Mouse (Mus musculus) c-Kit-positive CD71-positive TER-119-negative erythroid progenitor cells, embryonic 14.5 days (primary cell): ENCODE results near the gene Crhr2.
A peak's percentile ranks its signal among the peaks of the same experiment; 100 is the strongest.

Experiments
- DNase-seq: peaks from one replicate; pipeline ENCODE4 v3.0.0-alpha.2; 2013; ENCODE audit warnings: low read depth

Crhr2 gene

GRCm38 (mm10) chr6:55117325-55118109 is 15.3 kb downstream of the Crhr2 start:
- DNase-seq, result no peak

GRCm38 (mm10) chr6:55108358-55108757 is 24.5 kb downstream of the Crhr2 start:
- peak; percentile 39 for DNase-seq

GRCm38 (mm10) chr6:55098603-55099002 is 34.2 kb downstream of the Crhr2 start:
- DNase-seq, result no peak

GRCm38 (mm10) chr6:55098030-55098429 is 34.8 kb downstream of the Crhr2 start:
- DNase-seq, result no peak

- DNase-seq, result no peak
Observed at GRCm38 (mm10) chr6:55093431-55094146, 39.2 kb downstream of the Crhr2 start.

GRCm38 (mm10) chr6:55091396-55091795 is 41.4 kb downstream of the Crhr2 start:
- DNase-seq, result no peak

GRCm38 (mm10) chr6:55090639-55091038 is 42.2 kb downstream of the Crhr2 start:
- DNase-seq, result no peak

- DNase-seq, result no peak
Observed at GRCm38 (mm10) chr6:55087355-55087754, 45.5 kb downstream of the Crhr2 start.

GRCm38 (mm10) chr6:55082261-55083051 is 50.4 kb downstream of the Crhr2 start:
- DNase-seq, result no peak

GRCm38 (mm10) chr6:55081379-55081778 is 51.4 kb downstream of the Crhr2 start:
- no peak for DNase-seq

GRCm38 (mm10) chr6:55076561-55077255 is 56.1 kb downstream of the Crhr2 start:
- no peak for DNase-seq

- no peak for DNase-seq
Observed at GRCm38 (mm10) chr6:55065903-55066302, 66.9 kb downstream of the Crhr2 start.

GRCm38 (mm10) chr6:55064477-55064827 is 68.4 kb downstream of the Crhr2 start:
- no peak for DNase-seq

- no peak for DNase-seq
Observed at GRCm38 (mm10) chr6:55063793-55064476, 68.9 kb downstream of the Crhr2 start.

- no peak for DNase-seq
Observed at GRCm38 (mm10) chr6:55062200-55062599, 70.6 kb downstream of the Crhr2 start.

- DNase-seq, result no peak
Observed at GRCm38 (mm10) chr6:55061328-55061727, 71.5 kb downstream of the Crhr2 start.

- DNase-seq, result no peak
Observed at GRCm38 (mm10) chr6:55060241-55060825, 72.5 kb downstream of the Crhr2 start.

GRCm38 (mm10) chr6:55057427-55057826 is 75.4 kb downstream of the Crhr2 start:
- no peak for DNase-seq

GRCm38 (mm10) chr6:55054491-55054890 is 78.3 kb downstream of the Crhr2 start:
- no peak for DNase-seq

GRCm38 (mm10) chr6:55049186-55049585 is 83.6 kb downstream of the Crhr2 start:
- no peak for DNase-seq

GRCm38 (mm10) chr6:55045326-55045725 is 87.5 kb downstream of the Crhr2 start:
- no peak for DNase-seq
